Mouse (Mus musculus): ENCODE measurements around the gene Rgmb.

DNA sequence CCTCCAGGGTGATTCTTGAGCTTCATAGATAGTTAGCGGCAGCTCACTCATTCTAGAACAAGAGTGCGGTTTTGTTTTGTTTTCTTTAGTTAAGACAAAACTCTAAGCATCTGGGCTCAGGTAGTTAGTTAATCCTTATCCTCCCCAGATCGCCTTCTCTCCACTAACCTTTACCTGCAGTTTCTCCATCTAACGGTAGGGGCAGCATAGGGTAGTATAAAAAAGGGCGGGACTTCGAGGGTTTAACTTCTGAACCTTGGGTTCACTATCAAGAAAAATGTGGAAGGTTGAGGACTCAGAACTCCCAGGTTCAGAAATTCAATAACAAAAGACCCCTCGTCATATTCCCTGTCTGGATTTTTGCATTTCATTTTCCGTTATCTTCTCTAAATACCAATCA is 971 bp upstream of the Rgmb start:
- TF ChIP-seq TAL1 (IDR thresholded peaks at IDR 0.05; ENCODE audit: low read length): no peak
- TF ChIP-seq GATA1 (IDR thresholded peaks at IDR 0.05; ENCODE audit: low read length): no peak

Measured in erythroblast, embryonic 14.5 days (primary cell).